Mouse (Mus musculus): ENCODE data around the gene Kcnk5.

- no peak for TF ChIP-seq CTCF (IDR thresholded peaks at IDR 0.05)
- TF ChIP-seq EP300 (IDR thresholded peaks at IDR 0.05), result no peak
These were observed 32.5 kb upstream of the Kcnk5 start for GRCm38 (mm10) chr14:20214125-20214524.
